Mouse (Mus musculus) embryonic stem cell, embryonic (primary cell): ENCODE results near the gene Asgr1.

Experiments used
- CTCF ChIA-PET, 4 experiments: fragments of 300-600 bp in 2 of 4; fragments of 350-600 bp in 2 of 4; sonication (Branson Sonifier 250); formaldehyde crosslinking; loops; one replicate each; lab custom pipeline; 2022; ENCODE audit warnings: inconsistent platforms in 2 of 4; lab: Charles Lee
- POLR2A ChIA-PET, 4 experiments: fragments of 300-600 bp in 2 of 4; fragments of 350-600 bp in 2 of 4; sonication (Branson Sonifier 250); formaldehyde crosslinking; loops; one replicate each; lab custom pipeline; 2022; ENCODE audit warnings: antibody characterized with exemption in 4 of 4, inconsistent platforms in 1 of 4; lab: Charles Lee

Gene Asgr1

DNA sequence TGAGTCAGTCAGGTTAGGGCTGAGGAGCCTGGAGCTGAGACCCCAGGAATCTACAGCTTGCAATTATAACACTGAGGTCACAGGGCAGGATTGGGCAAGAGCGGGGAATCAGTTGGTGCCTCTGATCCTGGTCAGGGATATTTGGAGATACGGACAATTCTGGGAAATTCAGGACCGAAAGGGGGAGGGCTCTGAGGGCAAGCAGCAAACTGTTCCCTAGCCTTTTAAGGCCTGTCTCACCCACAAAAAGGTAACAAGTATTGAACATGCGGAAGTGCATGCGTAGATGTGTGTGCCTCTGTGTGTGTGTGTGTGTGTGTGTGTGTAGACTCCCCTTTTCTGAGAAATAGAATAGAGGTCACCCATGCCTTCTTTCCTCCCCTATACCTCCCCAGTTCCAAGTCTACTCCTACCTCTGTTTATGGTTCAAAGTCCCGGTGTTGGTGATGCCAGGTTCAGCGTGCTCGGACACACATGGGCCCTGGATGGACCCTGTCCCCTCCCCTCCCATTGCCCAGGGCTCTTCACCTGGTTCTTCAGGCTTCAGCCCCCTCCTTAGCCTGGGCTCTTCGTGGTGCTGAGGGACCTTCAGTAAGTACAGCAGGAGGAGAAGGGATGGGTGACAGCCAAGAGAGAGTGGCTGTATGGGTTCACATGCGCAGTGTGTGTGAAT is at the start of gene Asgr1:
Gene Asgr1 (plus strand): TSS at position 188 of the 673 bp plus-strand sequence.
- ChIA-PET POLR2A (interaction anchor here in 2 of 4 experiments (0.6 to 1.6 kb wide), 5 partner anchors 11 to 479 kb away, joined by 3 to 11 read pairs (median 3); no protein-coding TSS in a partner anchor), CTCF (interaction anchor here (0.6 to 2.2 kb wide), 10 partner anchors 21 to 1972 kb away, joined by 3 to 14 read pairs (median 3); partner anchors contain the start of gene Slc16a11 (in 1 of the 4))

DNA sequence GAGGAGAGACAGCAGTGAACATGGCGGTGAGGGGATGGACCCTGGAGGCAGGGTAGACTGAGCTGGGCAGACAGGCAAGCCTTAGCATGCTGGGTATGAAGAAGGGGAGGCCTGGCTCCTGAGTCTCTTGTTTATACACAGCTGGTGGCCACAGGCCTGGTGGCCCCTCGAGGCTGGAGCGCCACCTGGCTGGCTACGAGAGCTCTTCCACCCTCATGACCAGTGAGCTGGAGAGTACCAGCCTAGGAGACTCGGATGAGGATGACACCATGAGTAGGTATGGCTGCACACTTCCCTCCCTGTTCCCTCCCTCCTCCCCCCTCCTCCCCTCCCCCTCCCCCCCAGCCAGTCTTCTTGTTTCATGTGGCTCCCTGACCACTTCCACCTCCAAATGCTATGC is 48.4 kb upstream of the Asgr1 start:
- CTCF ChIA-PET: interaction anchor here (0.5 to 1.7 kb wide), 27 partner anchors 8 to 701 kb away, joined by 3 to 29 read pairs (median 4); partner anchors contain the start of genes Acadvl (in 3 of the 4), Ctdnep1 (in 1 of the 4), Dlg4 (in 1 of the 4) and Elp5 (in 1 of the 4)

DNA sequence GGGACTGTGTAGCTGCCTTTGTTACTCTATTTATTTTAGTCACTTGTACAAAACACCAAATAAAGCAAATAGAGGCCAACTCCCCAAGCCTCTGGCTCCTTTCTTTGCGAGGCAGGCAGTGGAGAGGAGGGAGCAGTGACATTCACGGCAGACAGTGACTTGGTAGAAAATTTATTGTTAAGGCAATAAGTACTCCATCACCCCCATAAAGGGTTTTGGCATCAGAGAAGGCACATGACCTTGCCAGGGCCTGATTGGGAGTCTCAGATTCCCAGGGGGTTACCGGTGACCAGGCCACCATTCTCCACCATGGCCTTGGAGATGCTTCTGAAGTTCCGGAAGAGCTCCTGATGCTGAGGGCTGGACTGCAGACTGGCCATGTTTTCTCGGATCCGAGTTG is 43.9 kb upstream of the Asgr1 start:
- CTCF ChIA-PET: interaction anchor here in 3 of 4 experiments (0.5 to 1.7 kb wide), 5 partner anchors 8 to 173 kb away, joined by 3 to 5 read pairs (median 4); partner anchors contain the start of gene Nlgn2 (in 1 of the 3)
- POLR2A ChIA-PET: interaction anchor here in 3 of 4 experiments (0.5 to 14.9 kb wide), 15 partner anchors 7 to 197 kb away, joined by 3 to 151 read pairs (median 5); partner anchors contain the start of genes Dvl2 (in 3 of the 3), Ctdnep1 (in 2 of the 3) and Gabarap (in 1 of the 3)

More for the DNA sequence above, 48.4 kb upstream of the Asgr1 start:
- POLR2A ChIA-PET: interaction anchor here in 3 of 4 experiments (0.5 to 6.6 kb wide), 24 partner anchors 8 to 853 kb away, joined by 3 to 151 read pairs (median 4); partner anchors contain the start of genes Dlg4 (in 3 of the 3), Acadvl (in 2 of the 3), Cldn7 (in 1 of the 3) and Ctdnep1 (in 1 of the 3)

DNA sequence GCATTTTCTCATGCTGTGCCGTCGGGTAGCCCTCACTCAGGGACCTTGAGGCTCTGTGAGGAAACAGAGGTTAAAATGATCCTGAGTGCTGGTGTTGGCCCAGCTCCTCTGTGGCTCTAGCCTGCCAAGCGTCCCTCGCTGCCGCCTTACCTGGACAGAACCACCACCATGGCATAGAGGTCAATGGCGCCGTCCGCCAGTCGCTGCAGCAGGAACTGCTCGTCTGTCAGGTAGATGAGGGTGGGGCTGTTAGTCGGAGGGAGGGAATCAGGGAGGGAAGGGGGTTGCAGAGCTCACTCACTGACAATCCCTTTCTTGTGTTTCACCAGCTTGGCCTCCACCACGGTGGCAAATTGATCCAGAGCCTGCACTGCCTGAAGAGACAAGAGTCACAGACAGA is 43.3 kb upstream of the Asgr1 start:
- ChIA-PET POLR2A (interaction anchor here in 3 of 4 experiments (0.5 to 14.9 kb wide), 15 partner anchors 8 to 501 kb away, joined by 3 to 151 read pairs (median 6); partner anchors contain the start of genes Dvl2 (in 3 of the 3), Ctdnep1 (in 2 of the 3) and Gabarap (in 1 of the 3)), CTCF (interaction anchor here in 3 of 4 experiments (0.5 to 1.6 kb wide), 4 partner anchors 9 to 41 kb away, joined by 3 to 5 read pairs (median 4); no protein-coding TSS in a partner anchor)

DNA sequence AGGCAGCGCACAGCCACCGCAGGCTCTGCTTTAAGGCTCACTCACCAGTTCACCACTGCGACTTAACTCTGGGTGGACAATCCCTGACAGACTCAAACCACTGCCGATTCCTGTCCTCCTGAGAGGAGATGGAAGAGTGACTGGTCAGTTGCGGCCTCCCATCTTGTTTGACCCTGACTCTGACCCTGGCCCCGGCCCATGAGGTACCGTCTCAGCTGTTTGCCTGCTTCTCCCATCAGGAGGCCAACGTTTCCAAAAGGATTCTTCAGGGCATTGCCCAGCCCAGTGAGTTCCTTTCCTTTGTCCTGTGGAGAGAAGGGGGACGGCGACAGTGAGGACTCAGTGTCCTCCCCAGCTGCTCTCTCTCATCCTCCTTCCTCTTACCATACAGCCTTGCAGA is 42.9 kb upstream of the Asgr1 start:
- ChIA-PET POLR2A (interaction anchor here in 3 of 4 experiments (0.6 to 14.9 kb wide), 13 partner anchors 8 to 501 kb away, joined by 3 to 151 read pairs (median 6); partner anchors contain the start of genes Dvl2 (in 3 of the 3), Ctdnep1 (in 2 of the 3) and Gabarap (in 1 of the 3)), CTCF (interaction anchor here in 2 of 4 experiments (0.5 to 1.6 kb wide), 3 partner anchors 9 to 17 kb away, joined by 3 to 4 read pairs (median 3); no protein-coding TSS in a partner anchor)

DNA sequence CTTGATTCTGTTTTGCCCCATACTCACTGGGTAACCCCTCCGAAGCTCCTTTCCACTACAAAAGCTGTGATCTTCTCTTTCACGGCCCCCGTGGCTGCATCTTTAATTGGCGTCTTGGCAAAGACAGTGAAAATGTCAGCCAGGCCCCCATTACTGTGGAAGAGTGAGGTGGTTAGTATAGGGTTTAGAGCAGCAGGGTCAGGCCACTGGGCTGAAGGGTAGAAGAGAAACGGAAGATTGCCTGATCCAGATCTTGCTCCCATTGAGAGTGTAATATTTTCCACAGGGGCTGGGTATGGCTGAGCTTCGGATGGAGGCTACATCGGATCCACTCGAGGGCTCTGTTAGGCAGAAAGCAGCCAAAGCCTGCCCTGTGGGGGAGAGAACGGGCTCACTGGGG is 41.0 kb upstream of the Asgr1 start:
- POLR2A ChIA-PET: interaction anchor here in 3 of 4 experiments (0.6 to 14.9 kb wide), 11 partner anchors 8 to 92 kb away, joined by 3 to 151 read pairs (median 9); partner anchors contain the start of genes Dvl2 (in 2 of the 3) and Eif5a (in 2 of the 3)
- CTCF ChIA-PET: interaction anchor here in 2 of 4 experiments (0.5 to 0.6 kb wide), 2 partner anchors 47 to 144 kb away, joined by 4 to 5 read pairs; no protein-coding TSS in a partner anchor

DNA sequence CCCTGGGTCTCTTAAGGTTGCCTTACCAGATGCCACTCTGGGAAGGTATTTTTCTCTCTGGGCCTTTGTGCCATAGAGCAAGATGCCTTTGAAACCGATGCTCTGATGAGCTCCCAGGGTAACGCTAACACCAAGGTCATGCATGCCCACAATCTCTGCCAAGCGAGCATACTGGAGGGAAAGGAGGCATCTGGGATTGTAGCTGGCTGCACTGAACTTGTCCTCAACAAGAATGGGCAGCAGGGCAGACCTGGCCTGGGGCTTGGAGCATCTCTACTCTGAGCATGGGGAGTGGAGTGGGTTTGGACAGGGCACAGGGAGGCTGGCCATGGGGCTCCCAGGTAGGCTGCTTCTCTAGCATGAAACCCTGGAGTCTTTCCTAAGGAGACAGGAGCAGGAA is 40.5 kb upstream of the Asgr1 start:
- ChIA-PET CTCF (interaction anchor here (0.5 to 3.6 kb wide), 6 partner anchors 8 to 224 kb away, joined by 3 to 29 read pairs (median 6); no protein-coding TSS in a partner anchor), POLR2A (interaction anchor here (0.6 to 14.9 kb wide), 19 partner anchors 8 to 934 kb away, joined by 3 to 151 read pairs (median 6); partner anchors contain the start of genes Dvl2 (in 2 of the 4), Eif5a (in 2 of the 4), Gabarap (in 2 of the 4) and Ctdnep1 (in 1 of the 4))

DNA sequence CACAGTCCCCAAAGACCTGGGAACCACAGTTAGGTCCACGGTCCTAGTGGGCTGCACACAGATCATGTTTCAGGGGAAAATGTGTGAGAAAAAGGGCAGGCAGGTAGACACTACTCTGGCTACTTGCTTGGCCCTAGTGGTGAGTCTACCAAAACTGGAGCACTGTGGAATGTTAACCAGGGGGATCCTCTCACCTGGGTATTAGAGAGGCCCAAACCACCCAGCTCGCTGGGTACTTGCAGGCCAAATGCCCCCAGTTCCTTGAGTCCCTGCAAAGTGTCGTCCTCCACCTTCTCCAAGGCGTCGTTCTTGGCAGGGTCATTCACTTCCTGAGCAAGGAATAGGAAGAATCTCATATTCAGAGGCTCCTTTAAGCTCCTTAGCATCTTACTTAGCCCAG is 39.8 kb upstream of the Asgr1 start:
- CTCF ChIA-PET: interaction anchor here (0.6 to 3.6 kb wide), 8 partner anchors 9 to 1801 kb away, joined by 3 to 29 read pairs (median 6); no protein-coding TSS in a partner anchor
- POLR2A ChIA-PET: interaction anchor here (0.6 to 14.9 kb wide), 25 partner anchors 11 to 935 kb away, joined by 3 to 151 read pairs (median 5); partner anchors contain the start of genes Dvl2 (in 3 of the 4), Ctdnep1 (in 2 of the 4), Eif5a (in 2 of the 4) and Gabarap (in 2 of the 4)

DNA sequence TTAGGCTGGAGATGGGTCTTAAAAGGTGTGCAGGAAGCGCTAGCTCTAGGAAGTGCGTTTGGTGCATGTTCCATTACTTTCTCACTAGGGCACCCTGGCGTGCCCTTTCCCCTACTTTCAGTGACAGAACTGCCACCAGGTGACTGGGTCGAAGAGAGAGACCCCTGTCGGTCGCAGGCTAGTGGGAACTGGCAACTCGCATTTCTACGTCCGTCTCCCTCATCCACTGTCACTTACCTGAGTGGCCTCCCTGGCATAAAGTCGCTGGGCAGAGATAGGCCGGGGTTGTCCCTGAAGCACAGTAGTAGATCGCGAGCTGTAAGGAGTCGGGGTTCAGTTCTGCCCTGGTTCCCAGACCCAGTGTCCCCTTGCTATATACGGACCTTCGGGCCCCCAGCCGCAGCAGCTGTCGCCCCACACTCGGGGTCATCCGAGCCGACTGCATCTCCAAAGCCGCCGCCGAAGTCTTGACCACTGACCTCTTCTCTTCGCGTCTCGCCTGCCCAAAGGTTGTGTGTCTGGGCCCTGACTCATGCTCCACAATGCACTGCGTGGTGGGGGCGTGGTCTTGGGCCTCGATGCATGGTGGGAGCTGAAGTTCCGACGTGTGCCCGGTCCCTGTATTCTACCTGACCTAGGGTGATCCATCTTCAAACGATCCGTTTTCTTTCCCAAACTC is 38.9 kb upstream of the Asgr1 start, which contains the start of gene Acadvl:
Gene Acadvl (minus strand): TSS at position 532 of the 679 bp plus-strand sequence.
- CTCF ChIA-PET: interaction anchor here (0.5 to 3.6 kb wide), 17 partner anchors 9 to 525 kb away, joined by 3 to 29 read pairs (median 3); partner anchors contain the start of genes Gltpd2 (in 1 of the 4), Pld2 (in 1 of the 4) and Slc16a11 (in 1 of the 4)
- POLR2A ChIA-PET: interaction anchor here (0.6 to 14.9 kb wide), 45 partner anchors 8 to 942 kb away, joined by 3 to 151 read pairs (median 4); partner anchors contain the start of genes Dvl2 (in 4 of the 4), Ctdnep1 (in 2 of the 4), Gabarap (in 2 of the 4) and 2810408A11Rik (in 1 of the 4)

DNA sequence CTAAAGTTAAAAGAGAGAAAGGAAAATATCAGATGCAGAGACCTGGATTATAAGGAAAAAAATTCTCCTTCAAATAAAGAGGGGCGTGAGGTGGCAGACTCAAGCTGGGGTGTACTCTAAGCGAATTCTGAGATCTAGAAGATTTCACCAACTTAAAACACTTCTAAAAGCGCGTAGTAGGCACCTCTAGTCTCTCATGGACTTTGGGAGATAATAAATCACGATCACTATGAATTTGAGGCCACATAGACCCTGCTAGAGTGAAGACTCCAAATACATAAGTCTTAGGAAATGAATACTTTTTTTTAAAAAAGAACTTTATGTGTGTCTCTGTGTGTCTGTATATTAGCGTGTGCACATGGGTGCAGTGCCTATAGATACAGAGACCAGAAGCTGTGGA is 38.2 kb upstream of the Asgr1 start:
- POLR2A ChIA-PET: interaction anchor here (0.6 to 14.9 kb wide), 39 partner anchors 9 to 943 kb away, joined by 3 to 151 read pairs (median 5); partner anchors contain the start of genes Dvl2 (in 3 of the 4), Ctdnep1 (in 2 of the 4), Gabarap (in 2 of the 4) and 2810408A11Rik (in 1 of the 4)
- CTCF ChIA-PET: interaction anchor here in 3 of 4 experiments (0.5 to 3.6 kb wide), 16 partner anchors 10 to 524 kb away, joined by 3 to 29 read pairs (median 3); partner anchors contain the start of genes Gltpd2 (in 1 of the 3), Pld2 (in 1 of the 3) and Slc16a11 (in 1 of the 3)

DNA sequence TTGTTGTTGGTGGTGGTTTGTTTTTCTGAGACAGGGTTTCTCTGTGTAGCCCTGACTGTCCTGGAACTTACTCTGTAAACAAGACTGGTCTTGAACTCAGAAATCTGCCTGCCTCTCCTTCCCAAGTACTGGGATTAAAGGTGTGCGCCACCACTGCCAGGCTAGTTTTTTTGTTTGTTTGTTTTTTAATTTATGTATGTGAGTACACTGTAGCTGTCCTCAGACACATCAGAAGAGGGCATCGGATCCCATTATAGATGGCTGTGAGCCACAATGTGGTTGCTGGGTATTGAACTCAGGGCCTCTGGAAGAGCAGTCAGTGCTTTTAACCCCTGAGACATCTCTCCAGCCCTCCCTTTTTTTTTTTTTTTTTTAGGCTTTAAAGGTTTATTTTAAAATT is 37.7 kb upstream of the Asgr1 start:
- ChIA-PET POLR2A (interaction anchor here (0.6 to 14.9 kb wide), 13 partner anchors 8 to 96 kb away, joined by 3 to 151 read pairs (median 5); partner anchors contain the start of genes Dvl2 (in 2 of the 4) and Eif5a (in 1 of the 4)), CTCF (interaction anchor here in 1 of 4 experiments (3.6 kb wide), 1 partner anchor 11 kb away, joined by 29 read pairs; no protein-coding TSS in a partner anchor)

DNA sequence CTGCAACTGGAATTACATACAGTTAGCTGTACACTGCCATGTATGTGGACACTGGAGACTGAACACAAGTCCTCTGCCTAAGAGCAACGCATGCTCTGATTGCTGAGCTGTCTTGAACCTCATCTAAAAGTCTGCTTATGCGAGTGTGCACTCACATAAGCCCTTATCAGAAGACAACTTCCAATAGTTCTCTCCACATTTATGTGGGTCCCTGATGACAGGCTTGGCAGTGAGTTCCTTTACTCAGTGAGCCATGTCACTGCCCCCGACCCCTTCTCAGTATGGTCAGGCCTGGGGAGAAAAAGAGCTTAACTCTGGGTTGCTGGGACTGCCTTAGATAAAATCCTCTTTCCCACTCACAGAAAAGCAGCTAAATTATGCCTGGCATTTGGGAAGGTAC is 37.2 kb upstream of the Asgr1 start, which contains the start of gene Dlg4:
Gene Dlg4 (plus strand): TSS at position 274 of the 400 bp plus-strand sequence.
- ChIA-PET POLR2A (interaction anchor here (0.7 to 14.9 kb wide), 14 partner anchors 8 to 522 kb away, joined by 3 to 151 read pairs (median 4); partner anchors contain the start of genes Dvl2 (in 2 of the 4), Eif5a (in 1 of the 4) and Spem1 (in 1 of the 4)), CTCF (interaction anchor here in 1 of 4 experiments (3.6 kb wide), 1 partner anchor 11 kb away, joined by 29 read pairs; no protein-coding TSS in a partner anchor)

DNA sequence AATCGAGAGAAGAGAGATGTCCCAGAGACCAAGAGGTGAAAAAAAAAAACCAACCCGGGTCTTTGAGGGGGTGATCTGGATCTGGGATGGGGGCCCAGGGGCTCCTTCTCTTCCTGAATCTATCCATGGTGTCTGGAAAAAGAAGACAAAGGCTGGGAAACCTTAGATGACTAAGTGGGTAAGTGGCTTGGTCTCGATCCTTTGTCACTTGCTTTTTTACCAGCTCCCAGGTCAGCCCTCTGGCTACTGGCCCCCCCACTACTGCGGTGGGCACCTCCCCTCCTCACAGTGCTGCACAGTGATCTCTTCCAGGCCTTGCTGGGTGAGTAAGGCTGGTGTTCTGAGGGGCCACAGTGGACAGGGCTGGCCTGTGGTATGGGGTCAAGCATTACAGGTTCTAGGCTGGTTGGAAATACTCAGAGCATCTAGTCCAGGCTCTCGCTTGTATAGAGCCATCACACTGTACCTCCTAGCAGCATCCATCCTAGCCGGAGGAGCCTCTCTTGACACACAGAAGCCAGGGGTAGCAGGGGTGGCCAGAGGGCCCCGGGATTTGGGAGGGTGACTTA is 36.6 kb upstream of the Asgr1 start:
- CTCF ChIA-PET: interaction anchor here in 1 of 4 experiments (1.0 kb wide), 1 partner anchor 16 kb away, joined by 4 read pairs; no protein-coding TSS in a partner anchor
- POLR2A ChIA-PET: interaction anchor here (0.7 to 14.9 kb wide), 14 partner anchors 9 to 522 kb away, joined by 3 to 151 read pairs (median 4); partner anchors contain the start of genes Dvl2 (in 2 of the 4), Eif5a (in 1 of the 4) and Spem1 (in 1 of the 4)

DNA sequence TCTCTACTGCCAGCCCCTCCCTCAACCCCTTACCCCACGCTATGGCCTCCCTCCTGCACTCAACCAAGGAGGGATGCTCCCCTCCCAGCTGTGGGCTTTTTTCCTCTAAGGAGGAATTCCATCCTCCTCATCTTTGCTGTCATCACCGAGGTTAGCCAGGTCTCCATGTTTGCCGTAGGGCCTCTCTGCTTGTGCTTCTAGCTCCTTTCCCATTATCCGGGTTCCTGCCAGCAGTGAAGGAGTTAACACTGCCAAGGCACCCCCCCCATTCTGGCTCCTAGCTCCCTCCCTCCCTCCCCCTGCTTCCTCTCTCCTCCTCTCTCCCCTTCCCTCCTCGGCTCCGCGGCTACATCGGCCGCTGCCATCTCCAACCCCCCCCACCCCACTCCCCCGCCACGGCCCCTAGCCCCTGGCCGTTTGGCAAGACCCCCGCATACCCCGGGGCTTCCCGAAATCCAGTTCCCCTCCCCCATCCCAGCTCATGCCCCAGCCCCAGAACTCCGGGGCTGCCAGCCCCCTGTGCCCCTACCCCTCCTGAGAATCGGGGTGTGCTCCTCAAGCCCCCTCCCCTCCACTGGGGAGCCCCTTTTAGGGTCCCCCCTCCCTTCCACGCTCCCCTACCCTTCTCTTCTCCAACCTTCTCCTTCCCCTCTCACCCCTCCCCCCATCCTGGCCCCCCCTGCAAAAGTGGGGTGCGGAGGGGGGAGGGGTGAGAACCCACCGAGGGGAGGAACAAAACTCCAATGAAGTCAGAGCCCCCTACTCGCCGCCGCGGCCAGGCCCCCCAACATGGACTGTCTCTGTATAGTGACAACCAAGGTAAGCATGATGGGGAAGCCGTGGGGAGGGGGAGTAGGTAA is 35.5 kb upstream of the Asgr1 start:
- CTCF ChIA-PET: interaction anchor here in 2 of 4 experiments (0.5 to 1.0 kb wide), 2 partner anchors 17 to 93 kb away, joined by 3 to 4 read pairs; no protein-coding TSS in a partner anchor
- POLR2A ChIA-PET: interaction anchor here in 3 of 4 experiments (0.5 to 14.9 kb wide), 12 partner anchors 7 to 951 kb away, joined by 3 to 151 read pairs (median 4); partner anchors contain the start of genes Dvl2 (in 2 of the 3), Eif5a (in 1 of the 3), Nup88 (in 1 of the 3) and Phf23 (in 1 of the 3)
